Mouse (Mus musculus): Measurements from ENCODE around the gene Eef1a1. TPM values are rescaled to one million over a fixed set of nuclear protein-coding genes. Genes with fewer than 3 reads are reported as not detected.
A peak's percentile ranks its signal among the peaks of the same experiment; 100 is the strongest.

Gene Eef1a1
- total and polyA plus RNA-seq, 3 experiments, result 901 to 1,045 (median 970) TPM

GRCm38 (mm10) chr9:78450404-78450803 is 38.5 kb downstream of the Eef1a1 start:
- Histone ChIP-seq H3K36me3 (ENCODE audit: control insufficient read depth, insufficient read depth, low read length) (peaks cover 3% of the 10 kb centered on the region), H3K4me1 (ENCODE audit: control insufficient read depth, insufficient read depth, low read length) (peaks cover 3% of the 10 kb centered on the region), H3K79me2 (replicated peaks; ENCODE audit: control insufficient read depth, insufficient read depth, low read length) (no peaks in the 10 kb centered on the region), H3K9ac (ENCODE audit: low read depth, low read length) (no peak overlapping the region), H3K27me3 (ENCODE audit: control insufficient read depth, insufficient read depth, low read length) (no peaks in the 10 kb centered on the region), H3K4me3 (no peak overlapping the region), H3K27ac (no peak overlapping the region)
- TF ChIP-seq EP300 (IDR thresholded peaks at IDR 0.05; ENCODE audit: insufficient read depth, low read depth, low read length) (no peak), POLR2A (IDR thresholded peaks at IDR 0.05; ENCODE audit: insufficient read depth, low read depth, low read length) (no peak), CTCF (IDR thresholded peaks at IDR 0.05) (no peak)
- no peak for DNase-seq
- WGBS, result 79% methylated on average over 5 of the region's 5 CpGs
- intact Hi-C loops (cut with DNase I), result no loop called here

- peak; percentile 87 for TF ChIP-seq POLR2A (IDR thresholded peaks at IDR 0.05; ENCODE audit: insufficient read depth, low read depth, low read length)
- no peak for TF ChIP-seq CTCF (IDR thresholded peaks at IDR 0.05)
- Histone ChIP-seq H3K27me3 (ENCODE audit: control insufficient read depth, insufficient read depth, low read length) (no peaks in the 10 kb centered on the region), H3K4me1 (ENCODE audit: control insufficient read depth, insufficient read depth, low read length) (peaks cover 3% of the 10 kb centered on the region), H3K36me3 (ENCODE audit: control insufficient read depth, insufficient read depth, low read length) (peaks cover 3% of the 10 kb centered on the region), H3K9ac (ENCODE audit: low read depth, low read length) (peak within 1 kb of the TSS; percentile 86), H3K4me3 (peak within 1 kb of the TSS; percentile 96), H3K27ac (peak within 1 kb of the TSS; percentile 92), H3K79me2 (replicated peaks; ENCODE audit: control insufficient read depth, insufficient read depth, low read length) (no peaks in the 10 kb centered on the region)
- DNase-seq, result peak; percentile 93
- intact Hi-C loops (cut with DNase I), result loop anchor here (2.0 to 5.0 kb wide), 2 partner anchors 34 to 79 kb away; no protein-coding TSS in a partner anchor
- under 1% methylated on average over 96 of the region's 96 CpGs for WGBS
These were observed 40.7 kb downstream of the Eef1a1 start, which contains the start of the genes Mto1 and Gm17324 for GRCm38 (mm10) chr9:78447973-78448873. Gene Mto1 (plus strand): TSS chr9:78448208. Gene Gm17324 (minus strand): TSS chr9:78448786.

- peaks cover 3% of the 10 kb centered on the region for H3K4me1 ChIP-seq (ENCODE audit: control insufficient read depth, insufficient read depth, low read length)
- intact Hi-C loops (cut with DNase I), result loop anchor here (5.0 kb wide), 1 partner anchor 35 kb away; no protein-coding TSS in a partner anchor
- TF ChIP-seq POLR2A (IDR thresholded peaks at IDR 0.05; ENCODE audit: insufficient read depth, low read depth, low read length), result no peak
- TF ChIP-seq CTCF (IDR thresholded peaks at IDR 0.05), result no peak
- no peak for TF ChIP-seq EP300 (IDR thresholded peaks at IDR 0.05; ENCODE audit: insufficient read depth, low read depth, low read length)
- peaks cover 3% of the 10 kb centered on the region for H3K36me3 ChIP-seq (ENCODE audit: control insufficient read depth, insufficient read depth, low read length)
- no peak for DNase-seq
- H3K27me3 ChIP-seq (ENCODE audit: control insufficient read depth, insufficient read depth, low read length), result no peaks in the 10 kb centered on the region
- peak overlapping the region; percentile 92 for H3K27ac ChIP-seq
- H3K79me2 ChIP-seq (replicated peaks; ENCODE audit: control insufficient read depth, insufficient read depth, low read length), result no peaks in the 10 kb centered on the region
- peak overlapping the region; percentile 96 for H3K4me3 ChIP-seq
- H3K9ac ChIP-seq (ENCODE audit: low read depth, low read length), result peak overlapping the region; percentile 44; the same call in 1 of the 2 replicates
- WGBS, result 34% methylated on average over 9 of the region's 9 CpGs
These were observed 41.4 kb downstream of the Eef1a1 start for GRCm38 (mm10) chr9:78447606-78447972.

- Histone ChIP-seq H3K79me2 (replicated peaks; ENCODE audit: control insufficient read depth, insufficient read depth, low read length) (no peaks in the 10 kb centered on the region), H3K36me3 (ENCODE audit: control insufficient read depth, insufficient read depth, low read length) (no peaks in the 10 kb centered on the region), H3K4me1 (ENCODE audit: control insufficient read depth, insufficient read depth, low read length) (no peaks in the 10 kb centered on the region; the same call in 1 of the 2 replicates), H3K27me3 (ENCODE audit: control insufficient read depth, insufficient read depth, low read length) (no peaks in the 10 kb centered on the region), H3K27ac (peak within 1 kb of the TSS; percentile 44), H3K4me3 (peak within 1 kb of the TSS; percentile 62), H3K9ac (ENCODE audit: low read depth, low read length) (peak within 1 kb of the TSS; percentile 70)
- peak; percentile 83 to 88 for DNase-seq
- intact Hi-C loops (cut with DNase I), result no loop called here
- TF ChIP-seq CTCF (IDR thresholded peaks at IDR 0.05) (no peak), POLR2A (IDR thresholded peaks at IDR 0.05; ENCODE audit: insufficient read depth, low read depth, low read length) (peak; percentile 72), EP300 (IDR thresholded peaks at IDR 0.05; ENCODE audit: insufficient read depth, low read depth, low read length) (no peak)
- WGBS, result under 1% methylated on average over 81 of the region's 81 CpGs
These were observed 46.2 kb downstream of the Eef1a1 start, which contains the start of gene Cgas for GRCm38 (mm10) chr9:78442579-78443392. Gene Cgas (minus strand): TSS chr9:78443237.

GRCm38 (mm10) chr9:78442237-78442578 is 46.7 kb downstream of the Eef1a1 start:
- intact Hi-C loops (cut with DNase I), result no loop called here
- TF ChIP-seq EP300 (IDR thresholded peaks at IDR 0.05; ENCODE audit: insufficient read depth, low read depth, low read length), result no peak
- no peak for TF ChIP-seq CTCF (IDR thresholded peaks at IDR 0.05)
- no peak for TF ChIP-seq POLR2A (IDR thresholded peaks at IDR 0.05; ENCODE audit: insufficient read depth, low read depth, low read length)
- no peaks in the 10 kb centered on the region for H3K36me3 ChIP-seq (ENCODE audit: control insufficient read depth, insufficient read depth, low read length)
- no peak overlapping the region; the same call in 1 of the 2 replicates for H3K27ac ChIP-seq
- H3K4me1 ChIP-seq (ENCODE audit: control insufficient read depth, insufficient read depth, low read length), result no peaks in the 10 kb centered on the region; the same call in 1 of the 2 replicates
- WGBS, result 7% methylated on average over 9 of the region's 9 CpGs
- no peaks in the 10 kb centered on the region for H3K79me2 ChIP-seq (replicated peaks; ENCODE audit: control insufficient read depth, insufficient read depth, low read length)
- DNase-seq, result no peak
- peak overlapping the region; percentile 70 for H3K9ac ChIP-seq (ENCODE audit: low read depth, low read length)
- no peaks in the 10 kb centered on the region for H3K27me3 ChIP-seq (ENCODE audit: control insufficient read depth, insufficient read depth, low read length)
- H3K4me3 ChIP-seq, result peak overlapping the region; percentile 62
